Mouse (Mus musculus) kidney, adult 2 months (tissue): ENCODE measurements around the gene Stk40.

Source experiments
- CTCF ChIP-seq: fragments of 200-500 bp; conservative IDR thresholded peaks from 2 replicates; pipeline ENCODE4 v1.5.1; 2011; ENCODE audit warnings: low read depth, mild to moderate bottlenecking, control low read depth, low read length, moderate library complexity, mixed read lengths; ENCODE audit not compliant: insufficient read depth, insufficient read length
- POLR2A ChIP-seq: fragments of 200-500 bp; IDR thresholded peaks from one replicate; pipeline ENCODE4 v1.6.1; 2011; ENCODE audit warnings: low read depth, low read length, control low read depth

DNA sequence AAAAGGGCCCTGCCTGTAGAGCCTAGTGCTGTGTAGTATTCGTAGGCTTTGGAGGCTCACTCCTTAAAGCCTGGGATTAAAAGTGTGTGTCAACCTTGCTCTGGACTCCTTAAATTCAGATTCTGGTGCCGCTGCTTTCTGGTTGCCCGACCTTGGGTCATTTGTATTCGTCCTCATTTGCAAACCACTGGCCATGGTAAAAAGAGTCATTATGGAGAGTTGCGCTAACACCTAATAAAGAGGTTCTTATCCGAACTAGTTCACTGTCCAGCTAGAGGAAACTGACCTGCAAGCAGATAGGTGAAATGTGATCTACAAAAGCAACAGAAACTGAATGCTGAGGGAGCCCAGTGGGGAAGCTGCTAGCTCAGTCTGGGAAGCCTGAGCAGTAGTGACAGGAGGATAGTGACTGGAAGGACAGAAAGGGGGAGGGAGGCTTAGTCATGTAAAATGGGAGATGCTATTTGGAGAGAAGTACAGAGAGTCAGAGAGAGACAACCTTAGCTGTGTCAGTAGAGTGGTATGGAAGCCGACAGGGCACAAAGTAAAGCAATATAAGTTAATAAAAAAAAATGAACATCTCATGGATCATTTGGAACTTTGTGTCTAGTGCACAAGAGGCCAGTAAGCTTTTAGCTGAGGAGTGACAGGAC, 1.5 kb downstream of the Stk40 start:
- TF ChIP-seq CTCF = no peak
- TF ChIP-seq POLR2A = no peak
